Mouse (Mus musculus): Measurements from ENCODE around the gene Lrrc74b.
"Not testable (repeated sequence)": the region's sequence is repeated elsewhere in the genome, so short reads cannot be mapped to it uniquely, and the experiment has no call there.

The Lrrc74b gene

GRCm38 (mm10) chr16:17561128-17561750, at the start of gene Lrrc74b:
Gene Lrrc74b, minus strand, starts transcription at chr16:17561247.
- no peak for DNase-seq

DNA sequence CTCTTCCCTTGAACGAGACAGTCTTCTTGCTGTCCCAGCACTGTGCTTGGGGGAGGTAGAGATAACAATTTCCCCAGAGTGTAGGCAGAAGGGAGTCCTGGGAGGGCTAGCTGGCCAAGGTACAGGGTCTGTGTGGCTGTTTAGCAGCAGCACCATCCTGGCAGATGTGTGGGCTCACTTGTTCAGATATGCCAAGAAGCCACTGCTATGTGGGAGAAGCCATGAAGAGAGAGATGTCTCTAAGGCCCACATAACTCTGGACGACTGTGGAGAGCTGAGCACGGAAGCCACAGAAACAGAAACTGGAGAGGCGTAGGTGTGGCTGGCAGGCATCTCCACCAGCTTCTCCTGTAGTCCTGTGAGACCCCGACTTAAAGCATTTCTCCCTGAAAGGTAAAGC, 44.6 kb upstream of the Lrrc74b start:
- DNase-seq, result no peak

DNA sequence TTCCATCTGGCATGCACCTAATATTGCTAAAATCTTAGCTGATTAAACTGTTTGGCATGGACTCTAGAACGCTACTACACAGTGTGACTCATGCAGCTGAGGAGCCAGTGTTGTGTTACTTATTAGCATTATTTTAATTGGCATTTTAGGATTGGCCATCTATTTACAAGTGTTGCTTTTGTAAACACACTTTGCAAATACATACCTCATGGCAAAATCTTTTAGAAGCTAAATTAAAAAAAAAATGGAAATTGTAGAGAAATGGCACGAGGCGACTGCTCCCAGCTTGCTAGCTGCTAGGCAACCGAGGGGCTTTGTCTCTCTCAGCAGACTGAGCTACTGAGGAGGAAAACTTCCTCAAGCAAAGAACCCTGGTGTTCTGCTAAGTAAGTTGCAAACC, 43.9 kb upstream of the Lrrc74b start:
- no peak for DNase-seq

GRCm38 (mm10) chr16:17600944-17601562, 40.0 kb upstream of the Lrrc74b start:
- no peak for DNase-seq

- no peak for DNase-seq
These were observed 29.7 kb upstream of the Lrrc74b start for GRCm38 (mm10) chr16:17590731-17591130.

- DNase-seq, result no peak
These were observed 23.5 kb upstream of the Lrrc74b start for GRCm38 (mm10) chr16:17584555-17584954.

- no peak for DNase-seq
These were observed 22.0 kb upstream of the Lrrc74b start, which contains the start of gene Slc7a4 for GRCm38 (mm10) chr16:17583064-17583463. Gene Slc7a4, minus strand, starts transcription at chr16:17583214.

DNA sequence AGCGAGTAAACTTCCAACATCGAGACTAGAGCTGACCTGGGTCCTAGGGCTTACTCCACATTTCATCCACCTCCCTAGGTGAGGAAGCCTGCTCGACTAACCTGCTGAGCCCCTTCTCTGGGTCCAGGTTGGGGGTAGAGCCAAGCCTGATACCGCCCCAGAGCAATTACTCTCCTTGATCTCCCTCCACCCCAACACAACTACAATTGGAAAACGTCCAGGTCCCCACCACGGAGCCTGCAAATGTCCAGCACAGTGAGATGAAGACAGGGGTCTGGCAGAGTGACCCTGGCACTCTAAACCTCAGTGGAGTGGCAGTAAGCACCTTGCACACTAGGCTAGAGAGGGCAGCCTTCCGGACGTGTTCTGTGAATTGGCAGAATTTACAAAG, 15.8 kb upstream of the Lrrc74b start:
- DNase-seq, result peak; percentile 28

GRCm38 (mm10) chr16:17575870-17576824, 15.1 kb upstream of the Lrrc74b start:
- DNase-seq, result peak; percentile 76

DNA sequence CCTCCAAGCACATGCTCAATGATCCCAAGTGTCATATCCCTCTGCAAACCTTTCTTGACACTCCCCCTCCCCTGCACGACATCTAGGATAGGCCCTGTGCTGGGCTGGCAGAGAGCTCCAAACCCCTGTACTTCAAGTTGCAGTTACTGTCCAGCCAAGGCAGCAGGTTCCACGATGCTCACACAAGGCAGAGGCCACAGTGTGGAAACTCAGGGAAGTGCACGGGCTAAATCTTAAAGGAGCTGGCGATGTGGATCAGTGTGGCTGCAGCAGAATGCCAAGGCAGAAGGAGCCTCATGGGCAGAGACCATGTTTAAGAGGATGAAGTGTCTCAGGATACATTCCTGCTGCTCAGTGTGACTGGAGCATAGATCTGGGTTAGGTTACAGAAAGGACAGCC, 5.1 kb upstream of the Lrrc74b start:
- no peak for DNase-seq

DNA sequence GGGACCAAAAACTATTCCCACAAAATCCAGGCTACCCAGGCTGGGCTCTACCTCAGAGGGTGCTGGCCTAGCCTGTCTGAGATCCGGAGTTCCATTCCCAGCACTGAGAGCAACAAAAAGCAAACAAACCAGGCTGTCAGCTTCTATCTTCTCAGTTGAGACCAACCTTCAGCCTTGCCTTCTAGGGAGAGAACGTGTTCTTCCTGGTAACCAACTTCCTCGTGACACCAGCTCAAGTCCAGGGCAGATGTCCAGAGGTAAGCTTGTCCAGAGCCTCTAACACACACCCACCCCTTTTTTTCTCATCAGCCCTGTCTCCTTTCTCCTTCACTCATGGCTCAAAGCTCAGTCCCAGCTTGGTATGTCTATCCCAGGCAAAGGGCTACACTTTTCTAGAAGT, 3.7 kb upstream of the Lrrc74b start:
- DNase-seq, result no peak

DNA sequence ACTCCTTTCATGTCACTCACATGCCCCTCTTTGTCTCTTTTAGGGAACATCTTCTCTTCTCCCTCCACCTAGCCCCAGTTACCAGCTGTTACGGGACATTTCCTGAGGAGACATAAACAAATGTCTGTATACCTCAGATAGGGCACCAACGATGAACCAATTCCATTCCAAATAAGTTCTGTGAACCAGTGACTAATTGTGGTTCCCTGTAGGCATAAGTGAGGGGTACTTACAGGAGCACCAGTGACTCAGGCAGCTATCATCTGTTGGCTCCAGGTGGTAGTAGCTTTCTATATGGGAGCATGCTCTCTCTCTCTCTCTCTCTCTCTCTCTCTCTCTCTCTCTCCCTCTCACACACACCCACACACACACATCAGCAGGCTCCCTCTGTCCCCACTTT, 3.2 kb upstream of the Lrrc74b start:
- DNase-seq, result no peak

DNA sequence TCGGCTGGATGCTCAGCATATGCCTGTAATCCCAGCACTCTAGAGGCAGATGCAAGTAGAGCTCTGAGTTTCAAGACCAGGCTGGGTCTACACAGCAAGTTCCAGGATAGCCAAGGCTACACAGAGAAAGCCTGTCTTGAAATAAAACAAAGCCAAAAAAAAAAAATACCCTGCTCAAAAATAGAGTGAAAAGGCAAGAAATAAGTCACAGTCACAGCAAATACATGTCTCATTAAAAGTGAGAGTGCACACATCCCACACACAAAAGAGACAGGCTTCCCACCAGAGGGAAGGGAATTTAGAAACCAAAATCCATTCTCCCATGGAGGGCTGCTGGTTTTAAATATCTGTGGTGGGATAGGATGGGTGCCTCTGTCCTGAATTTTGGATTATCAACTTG, 2.5 kb upstream of the Lrrc74b start:
- no peak for DNase-seq

GRCm38 (mm10) chr16:17561751-17562208, 733 bp upstream of the Lrrc74b start, which contains the start of gene P2rx6:
Gene P2rx6, plus strand, starts transcription at chr16:17561885.
- DNase-seq, result no peak

DNA sequence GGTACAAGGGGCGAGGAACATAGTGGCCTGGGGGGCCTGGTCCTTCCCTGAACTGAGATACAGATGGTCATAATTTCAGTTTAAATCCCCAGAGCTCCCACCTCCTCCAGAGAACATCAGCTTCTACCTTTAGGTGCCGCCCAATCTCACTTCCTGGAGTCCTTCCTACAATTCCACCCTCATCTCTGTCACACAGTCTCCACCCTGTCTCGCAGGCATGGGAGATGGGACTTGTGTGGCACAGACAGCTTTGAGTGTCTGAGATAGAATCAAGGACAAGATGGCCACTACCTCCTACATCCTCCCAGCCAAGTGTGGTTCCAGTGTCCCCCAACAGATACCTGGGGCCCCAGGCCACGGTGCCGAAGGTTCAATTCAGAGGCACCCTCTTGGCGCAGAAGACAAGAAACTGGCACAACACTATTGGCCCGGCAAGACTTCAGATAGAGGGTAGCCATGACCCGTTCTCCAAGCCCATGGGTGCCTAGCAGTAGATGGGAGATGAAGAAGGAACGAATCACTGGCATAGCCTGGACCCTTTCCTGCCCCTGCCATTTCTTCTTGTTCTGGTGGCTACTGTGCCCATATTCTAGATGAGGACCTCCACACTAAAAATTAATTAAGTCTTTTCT, 1.5 kb downstream of the Lrrc74b start:
- DNase-seq, result no peak

DNA sequence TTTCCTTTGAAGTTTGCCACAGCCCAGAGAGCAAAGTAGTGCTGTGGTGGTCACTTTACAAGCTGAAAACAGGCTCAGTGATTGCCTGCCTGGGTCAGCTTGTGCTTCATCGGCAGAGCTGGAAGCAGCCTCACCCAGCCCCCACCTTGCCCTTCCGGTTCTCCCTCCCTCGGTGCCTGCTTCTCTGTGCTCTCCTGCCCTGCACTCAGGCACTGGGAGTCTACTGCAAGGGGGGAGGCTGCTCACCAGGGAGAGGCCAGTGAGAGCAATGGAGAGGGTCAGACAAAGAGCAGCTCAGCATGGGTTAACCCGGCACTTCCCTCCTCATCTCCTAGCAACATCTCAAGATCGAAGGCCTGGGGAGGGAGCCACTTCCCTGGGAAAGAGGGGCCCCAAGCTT, 2.2 kb downstream of the Lrrc74b start:
- DNase-seq, result no peak

- peak; percentile 72 for DNase-seq
These were observed 3.0 kb downstream of the Lrrc74b start for GRCm38 (mm10) chr16:17557947-17558480.

GRCm38 (mm10) chr16:17556907-17557306, 4.1 kb downstream of the Lrrc74b start:
- no peak for DNase-seq

DNA sequence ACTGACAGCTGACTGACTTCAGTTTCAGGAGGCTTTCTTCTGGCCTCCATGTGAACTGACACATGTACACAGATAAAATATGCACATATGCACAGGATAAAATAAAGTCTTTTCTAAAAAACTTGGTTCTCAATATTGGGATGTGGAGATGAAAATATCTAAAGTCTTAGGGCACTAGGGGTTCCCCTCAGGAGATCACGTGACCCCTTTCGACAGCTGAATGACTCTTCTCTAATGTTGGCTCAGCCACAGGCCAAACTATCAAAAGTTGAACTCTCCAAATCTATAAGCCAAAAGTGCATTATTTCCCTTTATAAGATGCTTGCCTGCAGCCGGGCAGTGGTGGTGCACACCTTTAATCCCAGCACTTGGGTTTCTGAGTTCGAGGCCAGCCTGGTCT, 4.9 kb downstream of the Lrrc74b start:
- no peak for DNase-seq

DNA sequence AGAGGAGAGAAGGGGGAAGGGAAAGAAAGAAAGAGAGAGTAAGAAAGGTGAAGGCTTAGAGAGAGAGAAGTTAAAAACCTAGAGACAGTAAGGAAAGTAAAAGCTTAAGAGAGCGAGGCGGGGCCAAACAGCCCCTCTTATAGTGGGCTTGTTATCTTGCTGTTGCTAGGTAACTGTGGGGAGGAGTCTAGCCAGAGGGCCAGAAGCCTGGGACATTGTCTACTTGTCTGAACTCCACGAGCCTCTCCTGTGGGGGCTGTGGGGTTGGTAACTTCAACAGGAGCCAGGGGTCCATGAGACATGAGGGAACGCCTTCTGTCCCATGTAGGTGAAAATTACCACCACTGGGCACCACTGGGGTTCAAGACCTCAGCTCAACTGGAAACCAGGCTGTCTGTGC, 6.3 kb downstream of the Lrrc74b start:
- not testable (repeated sequence) for DNase-seq

- DNase-seq, result no peak
These were observed 6.9 kb downstream of the Lrrc74b start for GRCm38 (mm10) chr16:17553910-17554685.

- no peak for DNase-seq
These were observed 8.2 kb downstream of the Lrrc74b start for GRCm38 (mm10) chr16:17552837-17553236.
